Mouse (Mus musculus) neural tube, embryonic 13.5 days (tissue): Measurements from ENCODE around the gene Exoc3l2. TPM values are rescaled to one million over a fixed set of nuclear protein-coding genes. Genes with fewer than 3 reads are reported as not detected.

Experiments
- ATAC-seq: fragments of 200-750 bp; cut with Nextera tagmentation; 2 replicates; pipeline ENCODE4 v1.8.0; 2017; ENCODE audit warnings: low read depth, mild to moderate bottlenecking, moderate TSS enrichment, moderate library complexity
- H3K27ac ChIP-seq: fragments of 300-500 bp; sonication (generic); replicated peaks from 2 replicates; pipeline ENCODE4 v1.5.1; 2015; ENCODE audit warnings: moderate library complexity, mild to moderate bottlenecking, inconsistent platforms
- H3K27me3 ChIP-seq: fragments of 300-500 bp; sonication (generic); 2 replicates; pipeline ENCODE4 v1.6.1; 2015; ENCODE audit warnings: mild to moderate bottlenecking, inconsistent platforms
- H3K36me3 ChIP-seq: fragments of 300-500 bp; sonication (generic); 2 replicates; pipeline ENCODE4 v1.6.1; 2015; ENCODE audit warnings: mild to moderate bottlenecking, inconsistent platforms
- H3K4me1 ChIP-seq: fragments of 300-500 bp; sonication (generic); replicated peaks from 2 replicates; pipeline ENCODE4 v1.6.1; 2015; ENCODE audit warnings: inconsistent platforms
- H3K4me2 ChIP-seq: fragments of 300-500 bp; sonication (generic); 2 replicates; pipeline ENCODE4 v1.6.1; 2015; ENCODE audit warnings: inconsistent platforms, mild to moderate bottlenecking, moderate library complexity
- H3K4me3 ChIP-seq: fragments of 300-500 bp; sonication (generic); 2 replicates; pipeline ENCODE4 v1.5.1; 2015; ENCODE audit warnings: mild to moderate bottlenecking, inconsistent platforms
- H3K9ac ChIP-seq: fragments of 300-500 bp; sonication (generic); 2 replicates; pipeline ENCODE4 v1.6.1; 2015; ENCODE audit warnings: moderate library complexity, mild to moderate bottlenecking, inconsistent platforms
- H3K9me3 ChIP-seq: fragments of 300-500 bp; sonication (generic); 2 replicates; pipeline ENCODE4 v1.6.1; 2016; ENCODE audit warnings: inconsistent platforms
- WGBS: fragments of 180-500 bp; shearing (Covaris S2); methylation state at CpG from one replicate; pipeline ENCODE4 v1.1.7; 2015; 5-methylcytosine and 5-hydroxymethylcytosine counted together
- polyA plus RNA-seq: library from polyadenylated mRNA; unstranded; fragments of >200 nt; fragmentation: Nextera tagmentation; extraction: Ambion mirVana; gene quantifications from 2 replicates; pipeline ENCODE4 v1.2.1, GENCODE M21; 2015

The Exoc3l2 gene
- polyA plus RNA-seq, 1 experiment from 2014 or later = 0.52 TPM

GRCm38 (mm10) chr7:19540771-19541566 is 77.8 kb downstream of the Exoc3l2 start:
- Histone ChIP-seq H3K27me3 (no peaks in the 10 kb centered on the region), H3K4me3 (no peak overlapping the region), H3K36me3 (no peaks in the 10 kb centered on the region), H3K4me2 (no peak overlapping the region), H3K9ac (no peak overlapping the region), H3K9me3 (no peaks in the 10 kb centered on the region), H3K27ac (no peak overlapping the region), H3K4me1 (peaks cover 39% of the 10 kb centered on the region)
- 95% methylated on average over 2 of the region's 2 CpGs for WGBS
- ATAC-seq = no peak

- peak overlapping the region; percentile 73 for H3K27ac ChIP-seq
- 65% methylated on average over 7 of the region's 7 CpGs for WGBS
- H3K9ac ChIP-seq = no peak overlapping the region
- peak; percentile 44; the same call in 1 of the 2 replicates for ATAC-seq
- no peaks in the 10 kb centered on the region for H3K36me3 ChIP-seq
- no peak overlapping the region for H3K4me3 ChIP-seq
- H3K9me3 ChIP-seq = no peaks in the 10 kb centered on the region
- peaks cover 44% of the 10 kb centered on the region for H3K4me1 ChIP-seq
- H3K4me2 ChIP-seq = no peak overlapping the region
- no peaks in the 10 kb centered on the region for H3K27me3 ChIP-seq
Measured at GRCm38 (mm10) chr7:19541681-19542154, 78.6 kb downstream of the Exoc3l2 start.

- peak overlapping the region; percentile 73 for H3K27ac ChIP-seq
- H3K27me3 ChIP-seq = no peaks in the 10 kb centered on the region
- WGBS = 58% methylated on average over 8 of the region's 8 CpGs
- H3K4me1 ChIP-seq = peaks cover 47% of the 10 kb centered on the region
- no peak overlapping the region for H3K9ac ChIP-seq
- H3K36me3 ChIP-seq = no peaks in the 10 kb centered on the region
- H3K4me2 ChIP-seq = no peak overlapping the region
- no peaks in the 10 kb centered on the region for H3K9me3 ChIP-seq
- no peak overlapping the region for H3K4me3 ChIP-seq
- peak; percentile 87 for ATAC-seq
Measured at GRCm38 (mm10) chr7:19542155-19542691, 79.1 kb downstream of the Exoc3l2 start.

- Histone ChIP-seq H3K4me1 (peaks cover 50% of the 10 kb centered on the region), H3K4me3 (no peak overlapping the region), H3K27ac (no peak overlapping the region), H3K9me3 (no peaks in the 10 kb centered on the region), H3K27me3 (no peaks in the 10 kb centered on the region), H3K36me3 (no peaks in the 10 kb centered on the region), H3K9ac (no peak overlapping the region), H3K4me2 (no peak overlapping the region)
- ATAC-seq = no peak
- 68% methylated on average over 6 of the region's 6 CpGs for WGBS
Measured at GRCm38 (mm10) chr7:19543584-19543983, 80.5 kb downstream of the Exoc3l2 start.

DNA sequence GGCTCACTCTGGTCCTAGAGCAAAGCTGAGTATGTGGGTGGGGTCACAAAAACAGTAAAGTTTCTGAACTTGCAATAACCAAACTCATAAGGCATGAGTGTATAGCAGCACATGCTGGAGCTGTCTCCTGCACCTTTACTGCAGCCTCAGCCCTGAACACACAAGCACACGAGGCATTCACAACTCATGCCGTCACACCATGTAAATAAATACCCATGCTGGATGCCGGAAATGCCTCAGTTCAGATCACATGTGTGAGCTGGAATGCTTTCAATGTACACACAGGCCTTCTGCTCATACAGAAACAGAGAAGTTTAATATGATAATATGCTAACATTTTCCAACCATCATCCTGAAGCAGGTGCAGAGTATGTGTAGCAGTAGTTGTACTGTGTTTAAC is 82.9 kb downstream of the Exoc3l2 start:
- H3K27me3 ChIP-seq = no peaks in the 10 kb centered on the region
- no peak overlapping the region for H3K27ac ChIP-seq
- no peak overlapping the region for H3K9ac ChIP-seq
- no peaks in the 10 kb centered on the region for H3K36me3 ChIP-seq
- no peak overlapping the region for H3K4me3 ChIP-seq
- no peak for ATAC-seq
- no peaks in the 10 kb centered on the region for H3K9me3 ChIP-seq
- H3K4me2 ChIP-seq = no peak overlapping the region
- peaks cover 46% of the 10 kb centered on the region for H3K4me1 ChIP-seq
- WGBS = 66% methylated on average over 3 of the region's 3 CpGs

Other genes with a start within 250 kb of the Exoc3l2 start
- gene Opa3, start 235.0 kb upstream of the Exoc3l2 start, polyA plus RNA-seq = 38.7 and 39.9 TPM in 2 replicates
- gene Vasp, start 191.5 kb upstream of the Exoc3l2 start, polyA plus RNA-seq = 41.2 and 46.3 TPM in 2 replicates
- gene Ppm1n, start 183.3 kb upstream of the Exoc3l2 start, polyA plus RNA-seq = 0.41 and 0.59 TPM in 2 replicates
- gene Rtn2, start 180.7 kb upstream of the Exoc3l2 start, polyA plus RNA-seq = 103 and 117 TPM in 2 replicates
- 0.06 and 0.19 TPM in 2 replicates for gene Fosb, start 153.3 kb upstream of the Exoc3l2 start, polyA plus RNA-seq
- 90.7 and 96.1 TPM in 2 replicates for gene Ercc1, start 118.6 kb upstream of the Exoc3l2 start, polyA plus RNA-seq
- gene Cd3eap, start 103.8 kb upstream of the Exoc3l2 start, polyA plus RNA-seq = 19.8 and 21.1 TPM in 2 replicates
- 1.2 and 3.4 TPM in 2 replicates for gene Ppp1r13l, start 103.6 kb upstream of the Exoc3l2 start, polyA plus RNA-seq
- gene Ercc2, start 81.3 kb upstream of the Exoc3l2 start, polyA plus RNA-seq = 18.6 and 20.5 TPM in 2 replicates
- gene Klc3, start 59.2 kb upstream of the Exoc3l2 start, polyA plus RNA-seq = 4.0 and 5.3 TPM in 2 replicates
- 1.1 and 1.3 TPM in 2 replicates for gene Ckm, start 58.6 kb upstream of the Exoc3l2 start, polyA plus RNA-seq
- gene Mark4, start 4.5 kb upstream of the Exoc3l2 start, polyA plus RNA-seq = 14.9 and 16.1 TPM in 2 replicates
- 3.5 and 3.6 TPM in 2 replicates for gene Bloc1s3, start 45.0 kb downstream of the Exoc3l2 start, polyA plus RNA-seq
- 46.4 and 49.0 TPM in 2 replicates for gene Trappc6a, start 45.1 kb downstream of the Exoc3l2 start, polyA plus RNA-seq
- gene Nkpd1, start 54.5 kb downstream of the Exoc3l2 start, polyA plus RNA-seq = 0.14 TPM in 1 of 2 replicates, not detected in the other
- 32.7 and 36.5 TPM in 2 replicates for gene Ppp1r37, start 99.7 kb downstream of the Exoc3l2 start, polyA plus RNA-seq
- 0.40 TPM in 1 of 2 replicates, not detected in the other for gene Zfp296, start 114.0 kb downstream of the Exoc3l2 start, polyA plus RNA-seq
- gene Gemin7, start 114.3 kb downstream of the Exoc3l2 start, polyA plus RNA-seq = 153 and 159 TPM in 2 replicates
- 52.9 and 61.6 TPM in 2 replicates for gene Clasrp, start 141.2 kb downstream of the Exoc3l2 start, polyA plus RNA-seq
- 5.6 and 6.6 TPM in 2 replicates for gene Relb, start 166.1 kb downstream of the Exoc3l2 start, polyA plus RNA-seq
- 110 and 118 TPM in 2 replicates for gene Clptm1, start 201.7 kb downstream of the Exoc3l2 start, polyA plus RNA-seq
- gene Apoc2, start 214.6 kb downstream of the Exoc3l2 start, polyA plus RNA-seq = 1.0 TPM in 1 of 2 replicates, not detected in the other
- gene Gm44805, start 218.1 kb downstream of the Exoc3l2 start, polyA plus RNA-seq = not detected in 2 replicates
- gene Apoc4, start 218.1 kb downstream of the Exoc3l2 start, polyA plus RNA-seq = 0.08 TPM in 1 of 2 replicates, not detected in the other
- gene Apoc1, start 229.3 kb downstream of the Exoc3l2 start, polyA plus RNA-seq = 4.4 and 6.6 TPM in 2 replicates
- gene Apoe, start 235.9 kb downstream of the Exoc3l2 start, polyA plus RNA-seq = 408 and 440 TPM in 2 replicates